Mouse (Mus musculus) kidney, embryonic 14.5 days (tissue): ENCODE measurements around the gene Strip1. TPM values are rescaled to one million over a fixed set of nuclear protein-coding genes. Genes with fewer than 3 reads are reported as not detected.

ENCODE experiments used
- ATAC-seq: fragments of 200-750 bp; cut with Nextera tagmentation; 2 replicates; pipeline ENCODE4 v1.8.0; 2017; ENCODE audit warnings: moderate number of reproducible peaks, mild to moderate bottlenecking, moderate TSS enrichment, moderate library complexity; ENCODE audit not compliant: low FRiP score, low TSS enrichment
- H3K27ac ChIP-seq: fragments of 300-500 bp; sonication (generic); 2 replicates; pipeline ENCODE4 v1.5.1; 2014; ENCODE audit warnings: low read depth, mild to moderate bottlenecking, low read length, moderate library complexity, mixed read lengths
- H3K27me3 ChIP-seq: fragments of 300-500 bp; sonication (generic); 2 replicates; pipeline ENCODE4 v1.6.1; 2014; ENCODE audit warnings: mild to moderate bottlenecking, low read length; ENCODE audit not compliant: control insufficient read depth, insufficient read depth
- H3K36me3 ChIP-seq: fragments of 300-500 bp; sonication (generic); 2 replicates; pipeline ENCODE4 v1.6.1; 2014; ENCODE audit warnings: low read length, mixed read lengths; ENCODE audit not compliant: control insufficient read depth, insufficient read depth
- H3K4me1 ChIP-seq: fragments of 300-500 bp; sonication (generic); 2 replicates; pipeline ENCODE4 v1.6.1; 2014; ENCODE audit warnings: low read length, mixed read lengths; ENCODE audit not compliant: control insufficient read depth, insufficient read depth
- H3K4me2 ChIP-seq: fragments of 300-500 bp; sonication (generic); replicated peaks from 2 replicates; pipeline ENCODE4 v1.6.1; 2014; ENCODE audit warnings: low read depth, mild to moderate bottlenecking, low read length
- H3K4me3 ChIP-seq: fragments of 300-500 bp; sonication (generic); 2 replicates; pipeline ENCODE4 v1.5.1; 2014; ENCODE audit warnings: mild to moderate bottlenecking, low read length
- H3K9ac ChIP-seq: fragments of 300-500 bp; sonication (generic); 2 replicates; pipeline ENCODE4 v1.6.1; 2014; ENCODE audit warnings: low read depth, mild to moderate bottlenecking, low read length, moderate library complexity
- H3K9me3 ChIP-seq: fragments of 300-500 bp; sonication (generic); 2 replicates; pipeline ENCODE4 v1.6.1; 2016; ENCODE audit warnings: low read length; ENCODE audit not compliant: control insufficient read depth
- WGBS: fragments of 180-500 bp; shearing (Covaris S2); extraction: QIAGEN DNeasy Blood & Tissue Kit; methylation state at CpG from one replicate; pipeline ENCODE4 v1.1.7; 2014; 5-methylcytosine and 5-hydroxymethylcytosine counted together
- polyA plus RNA-seq: library from polyadenylated mRNA; unstranded; fragments of >200 nt; fragmentation: Nextera tagmentation; extraction: Ambion mirVana; gene quantifications from 2 replicates; pipeline ENCODE4 v1.2.1, GENCODE M21; 2014

The Strip1 gene
- polyA plus RNA-seq, 1 experiment from 2014 or later, result 55.0 TPM

DNA sequence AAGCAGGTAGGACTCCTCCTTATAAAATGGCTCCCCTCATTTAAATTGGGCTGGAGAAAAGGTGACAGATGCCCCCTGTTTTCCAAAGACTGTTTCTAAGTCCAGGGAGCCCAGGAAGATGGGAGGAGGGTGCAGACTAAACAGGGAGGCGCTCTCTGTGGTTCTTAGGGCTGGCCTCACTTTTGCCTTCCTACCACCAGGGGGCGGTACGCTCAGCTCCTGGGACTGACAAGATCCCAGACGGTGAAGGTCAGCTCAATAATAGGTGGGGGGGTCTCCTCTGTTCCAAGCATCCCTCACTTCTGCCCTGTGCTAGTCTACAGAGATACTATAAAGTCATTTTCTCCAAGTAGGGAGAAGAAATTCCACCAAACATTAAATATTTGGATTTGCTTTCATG lies 26.2 kb downstream of the Strip1 start:
- ATAC-seq, result no peak
- no peaks in the 10 kb centered on the region for H3K9me3 ChIP-seq
- H3K4me2 ChIP-seq, result no peak overlapping the region
- H3K36me3 ChIP-seq, result no peaks in the 10 kb centered on the region
- H3K9ac ChIP-seq, result no peak overlapping the region
- H3K4me3 ChIP-seq, result no peak overlapping the region
- H3K4me1 ChIP-seq, result no peaks in the 10 kb centered on the region
- H3K27ac ChIP-seq, result no peak overlapping the region
- WGBS, result 11% methylated on average over 4 of the region's 4 CpGs
- peaks cover 26% of the 10 kb centered on the region for H3K27me3 ChIP-seq

DNA sequence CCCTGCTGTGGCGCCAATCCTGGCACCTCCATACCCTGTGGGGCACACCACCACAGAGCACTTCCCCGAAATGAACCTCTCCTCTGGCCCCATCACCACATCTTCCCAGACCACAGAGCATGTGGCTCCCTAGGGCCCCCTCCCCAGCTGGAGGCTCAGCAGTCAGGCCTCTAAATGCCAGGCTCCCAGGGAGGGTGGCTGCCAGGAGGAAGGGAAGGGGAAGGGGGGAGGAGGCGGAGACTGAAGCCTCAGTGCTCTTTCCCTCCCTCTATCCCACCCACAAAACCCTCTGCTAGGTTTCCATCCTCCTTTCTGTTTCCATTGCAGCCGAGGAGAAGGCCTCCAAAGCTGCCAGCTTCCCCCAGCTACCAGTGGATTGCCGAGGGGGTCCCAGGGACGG lies 31.4 kb downstream of the Strip1 start:
- 30% methylated on average over 5 of the region's 6 CpGs for WGBS
- Histone ChIP-seq H3K27me3 (peaks cover 74% of the 10 kb centered on the region), H3K27ac (no peak overlapping the region), H3K4me3 (no peak overlapping the region), H3K9ac (no peak overlapping the region), H3K4me1 (peaks cover 6% of the 10 kb centered on the region; the same call in 1 of the 2 replicates), H3K4me2 (no peak overlapping the region), H3K9me3 (no peaks in the 10 kb centered on the region), H3K36me3 (no peaks in the 10 kb centered on the region)
- no peak for ATAC-seq

DNA sequence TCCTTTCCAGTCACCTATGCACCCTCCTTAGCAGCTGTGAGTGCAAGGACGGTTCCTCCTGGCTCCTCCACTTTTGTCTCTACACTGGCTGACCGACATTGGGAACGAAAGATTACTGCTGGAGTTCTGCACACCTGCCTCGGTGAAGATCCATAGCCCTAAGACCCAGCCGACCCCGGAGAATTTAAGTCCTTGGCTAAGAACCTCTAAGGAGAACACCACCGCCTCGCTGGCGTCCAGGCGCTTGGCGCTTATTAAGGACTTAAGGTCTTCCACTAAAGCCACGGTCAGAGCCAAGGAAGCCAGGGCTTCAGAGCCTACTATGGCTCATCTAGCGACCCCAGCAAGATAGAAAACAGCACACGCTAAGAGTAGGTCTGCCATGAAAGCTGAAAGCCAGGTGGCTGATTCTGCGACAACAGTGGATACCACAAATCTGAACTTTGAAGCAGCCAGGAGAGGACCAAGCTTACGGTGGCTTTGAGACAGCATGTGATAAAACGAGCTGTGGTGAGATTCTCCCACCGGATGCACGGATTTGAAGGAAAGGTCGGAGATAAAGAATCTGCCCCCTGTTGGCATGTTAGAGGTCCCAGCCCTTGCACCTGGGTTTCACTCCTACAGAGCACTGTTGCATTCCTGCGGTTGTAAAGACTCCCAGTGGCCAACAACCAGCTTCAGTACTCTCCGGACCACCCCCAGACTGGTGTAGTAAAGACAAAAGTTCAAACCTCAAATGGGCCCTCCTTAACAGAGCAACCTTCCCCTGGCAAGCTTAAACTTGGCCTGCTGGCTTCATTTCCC lies 33.7 kb downstream of the Strip1 start:
- 4% methylated on average over 22 of the region's 22 CpGs for WGBS
- Histone ChIP-seq H3K4me2 (no peak overlapping the region), H3K4me1 (peaks cover 12% of the 10 kb centered on the region; the same call in 1 of the 2 replicates)

DNA sequence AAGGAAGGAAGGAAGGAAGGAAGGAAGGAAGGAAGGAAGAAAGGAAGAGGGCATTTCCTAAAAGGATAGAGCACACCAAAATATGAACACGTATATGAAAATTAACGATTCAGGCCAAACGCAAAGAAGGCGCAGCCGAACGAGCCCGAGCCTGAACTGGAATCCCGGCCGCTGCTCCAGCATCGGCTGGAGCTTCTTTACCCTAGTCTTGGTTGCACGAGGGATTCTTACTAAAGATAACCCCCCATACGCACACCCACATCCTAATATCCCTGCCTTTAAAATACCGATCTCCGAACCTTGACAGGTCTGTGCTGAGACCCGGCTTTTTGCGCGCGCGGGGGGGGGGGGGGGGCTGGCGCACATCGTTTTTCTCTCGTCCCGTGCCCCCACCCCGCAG lies 34.4 kb downstream of the Strip1 start:
- no peak overlapping the region for H3K9ac ChIP-seq
- no peak overlapping the region for H3K4me2 ChIP-seq
- under 1% methylated on average over 19 of the region's 24 CpGs for WGBS
- no peak for ATAC-seq
- peaks cover 12% of the 10 kb centered on the region; the same call in 1 of the 2 replicates for H3K4me1 ChIP-seq
- H3K36me3 ChIP-seq, result no peaks in the 10 kb centered on the region
- H3K9me3 ChIP-seq, result no peaks in the 10 kb centered on the region
- H3K27ac ChIP-seq, result no peak overlapping the region
- peaks cover 92% of the 10 kb centered on the region for H3K27me3 ChIP-seq
- H3K4me3 ChIP-seq, result no peak overlapping the region

More for the DNA sequence above, 33.7 kb downstream of the Strip1 start:
- H3K27ac ChIP-seq, result no peak overlapping the region
- H3K9me3 ChIP-seq, result no peaks in the 10 kb centered on the region
- H3K27me3 ChIP-seq, result peaks cover 90% of the 10 kb centered on the region
- H3K4me3 ChIP-seq, result no peak overlapping the region
- no peaks in the 10 kb centered on the region for H3K36me3 ChIP-seq
- ATAC-seq, result no peak
- no peak overlapping the region for H3K9ac ChIP-seq

DNA sequence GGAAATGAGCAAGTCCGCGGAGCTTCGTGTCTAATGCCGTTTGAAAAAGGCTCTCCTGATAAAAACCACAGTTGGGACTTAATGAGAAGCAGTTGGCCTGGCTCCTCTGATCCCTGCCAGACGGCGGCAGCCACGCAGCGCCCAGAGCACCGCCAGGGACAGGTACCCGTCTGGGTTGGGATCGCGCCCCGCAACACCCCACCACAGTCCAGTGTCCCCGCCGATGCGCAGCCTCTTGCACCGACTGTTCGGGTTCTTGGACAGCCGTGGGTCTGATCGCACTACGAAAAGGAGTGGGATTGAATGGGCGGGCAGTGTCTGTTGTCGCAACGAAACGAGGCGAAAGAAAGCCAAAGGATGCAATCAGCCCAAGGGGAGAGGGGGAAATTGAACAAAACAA lies 34.9 kb downstream of the Strip1 start:
- no peaks in the 10 kb centered on the region for H3K9me3 ChIP-seq
- no peak overlapping the region for H3K27ac ChIP-seq
- no peak overlapping the region for H3K4me2 ChIP-seq
- peaks cover 12% of the 10 kb centered on the region; the same call in 1 of the 2 replicates for H3K4me1 ChIP-seq
- no peak for ATAC-seq
- H3K36me3 ChIP-seq, result no peaks in the 10 kb centered on the region
- 2% methylated on average over 26 of the region's 26 CpGs for WGBS
- peaks cover 89% of the 10 kb centered on the region for H3K27me3 ChIP-seq
- H3K9ac ChIP-seq, result no peak overlapping the region
- H3K4me3 ChIP-seq, result peak overlapping the region; percentile 14

DNA sequence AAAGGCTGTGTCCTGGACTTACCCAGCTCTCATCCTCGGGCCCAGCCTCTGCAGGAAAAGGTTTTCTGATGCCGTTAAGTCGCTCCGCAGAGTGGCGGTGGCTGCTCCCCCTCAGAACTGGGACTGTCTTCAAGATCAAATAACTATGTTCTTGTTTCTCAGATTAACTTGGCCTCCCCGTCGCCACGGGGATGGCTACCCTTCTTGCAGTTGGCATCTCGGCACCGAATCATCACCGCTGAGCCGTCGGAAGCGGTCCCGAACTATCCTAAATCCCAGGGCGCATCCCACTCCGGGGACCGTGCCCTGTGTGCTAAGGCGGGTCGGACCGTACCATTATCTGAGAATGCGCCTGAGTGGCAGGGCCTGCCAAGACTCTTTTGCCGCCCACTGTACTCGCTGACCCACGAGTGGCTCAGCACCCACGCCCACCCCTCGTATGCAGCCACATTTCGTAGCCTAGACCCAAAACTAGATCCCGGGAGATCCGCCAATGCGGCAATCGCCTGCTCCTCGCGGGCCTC lies 35.5 kb downstream of the Strip1 start:
- ATAC-seq, result 0 out of 2 replicates have a peak, but pooled peaks have one; percentile 22
- H3K9ac ChIP-seq, result no peak overlapping the region
- no peaks in the 10 kb centered on the region for H3K9me3 ChIP-seq
- no peaks in the 10 kb centered on the region for H3K36me3 ChIP-seq
- peak overlapping the region; percentile 37 for H3K4me3 ChIP-seq
- peaks cover 12% of the 10 kb centered on the region; the same call in 1 of the 2 replicates for H3K4me1 ChIP-seq
- H3K4me2 ChIP-seq, result no peak overlapping the region
- H3K27ac ChIP-seq, result no peak overlapping the region
- WGBS, result 2% methylated on average over 34 of the region's 34 CpGs
- H3K27me3 ChIP-seq, result peaks cover 89% of the 10 kb centered on the region

DNA sequence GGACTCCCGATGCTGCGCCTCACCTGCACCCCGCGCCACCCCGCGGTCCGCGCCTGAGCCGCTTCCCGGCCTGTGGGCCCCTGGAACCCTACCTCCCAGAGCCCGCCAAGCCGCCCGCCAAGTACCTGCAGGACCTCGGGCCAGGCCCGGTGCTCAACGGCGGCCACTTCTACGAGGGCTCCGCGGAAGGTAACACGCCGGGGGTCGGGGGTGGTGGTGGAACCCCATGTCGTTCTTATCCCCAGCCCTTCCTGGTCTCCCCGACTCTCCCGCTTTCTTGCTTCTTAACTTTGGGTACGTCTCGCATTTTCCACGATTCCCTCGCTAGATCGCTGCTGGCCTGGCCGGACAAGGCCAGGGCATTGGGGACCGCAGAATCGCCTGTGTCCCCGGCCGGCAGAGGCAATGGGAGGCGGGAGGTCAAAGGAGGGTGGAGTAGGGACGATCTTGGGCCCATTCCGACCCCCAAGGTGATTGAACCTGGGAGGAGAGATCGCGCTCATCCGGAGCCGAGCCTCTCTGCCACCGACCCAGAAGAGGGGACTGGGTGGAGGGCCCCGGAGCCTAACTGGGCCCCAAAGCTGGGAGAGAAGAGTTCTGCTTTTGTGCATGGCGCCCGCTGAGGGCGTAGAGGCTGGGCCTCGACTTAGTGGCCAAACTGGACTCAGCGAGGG lies 36.1 kb downstream of the Strip1 start:
- Histone ChIP-seq H3K27me3 (peaks cover 85% of the 10 kb centered on the region), H3K9me3 (no peaks in the 10 kb centered on the region), H3K4me2 (peak overlapping the region; percentile 59), H3K4me1 (peaks cover 12% of the 10 kb centered on the region; the same call in 1 of the 2 replicates), H3K36me3 (no peaks in the 10 kb centered on the region), H3K9ac (peak overlapping the region; percentile 45; the same call in 1 of the 2 replicates), H3K27ac (no peak overlapping the region), H3K4me3 (peak overlapping the region; percentile 37)
- 2% methylated on average over 43 of the region's 50 CpGs for WGBS
- ATAC-seq, result no peak

DNA sequence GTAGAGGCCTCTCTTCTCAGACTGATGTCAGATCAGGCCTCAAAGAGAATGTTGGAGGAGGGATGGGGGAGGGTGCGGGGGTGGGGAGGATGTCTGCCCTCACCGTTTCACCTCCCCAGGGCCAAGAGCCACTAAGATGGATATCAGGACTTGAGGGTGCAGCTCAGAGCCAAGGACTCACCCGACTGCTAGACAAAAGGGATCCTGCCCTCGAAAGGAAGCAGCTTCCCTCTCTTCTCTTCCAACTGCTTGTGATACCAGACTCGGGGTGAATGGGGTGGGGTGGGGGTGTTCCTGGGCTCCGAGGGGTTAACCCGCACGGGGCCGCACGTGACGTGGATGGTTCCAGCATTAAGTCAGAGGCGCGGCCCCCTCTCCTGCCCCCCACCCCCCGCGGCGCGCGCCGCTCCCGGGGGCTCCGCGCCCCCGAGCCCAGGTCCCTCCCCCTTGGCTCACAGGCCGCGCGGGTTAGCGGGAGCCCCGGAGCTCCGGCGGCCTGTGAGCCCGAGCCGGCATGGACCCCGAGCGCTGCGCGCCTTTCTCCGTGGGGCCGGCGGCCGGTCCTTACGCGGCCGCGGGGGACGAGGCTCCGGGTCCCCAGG lies 36.7 kb downstream of the Strip1 start, which contains the start of gene Alx3:
Gene Alx3 (plus strand): TSS at position 370 of the 602 bp plus-strand sequence.
- Histone ChIP-seq H3K4me2 (peak within 1 kb of the TSS; percentile 59), H3K27ac (no peak within 1 kb of the TSS), H3K27me3 (peaks cover 85% of the 10 kb centered on the region), H3K36me3 (no peaks in the 10 kb centered on the region), H3K4me1 (peaks cover 12% of the 10 kb centered on the region; the same call in 1 of the 2 replicates), H3K4me3 (peak within 1 kb of the TSS; percentile 37), H3K9ac (peak within 1 kb of the TSS; percentile 45; the same call in 1 of the 2 replicates), H3K9me3 (no peaks in the 10 kb centered on the region)
- ATAC-seq, result peak; percentile 33; the same call in 1 of the 2 replicates
- under 1% methylated on average over 46 of the region's 46 CpGs for WGBS
